Comparison of ENCODE assay signal across 10 mouse cellular contexts in the genomic region with DNA sequence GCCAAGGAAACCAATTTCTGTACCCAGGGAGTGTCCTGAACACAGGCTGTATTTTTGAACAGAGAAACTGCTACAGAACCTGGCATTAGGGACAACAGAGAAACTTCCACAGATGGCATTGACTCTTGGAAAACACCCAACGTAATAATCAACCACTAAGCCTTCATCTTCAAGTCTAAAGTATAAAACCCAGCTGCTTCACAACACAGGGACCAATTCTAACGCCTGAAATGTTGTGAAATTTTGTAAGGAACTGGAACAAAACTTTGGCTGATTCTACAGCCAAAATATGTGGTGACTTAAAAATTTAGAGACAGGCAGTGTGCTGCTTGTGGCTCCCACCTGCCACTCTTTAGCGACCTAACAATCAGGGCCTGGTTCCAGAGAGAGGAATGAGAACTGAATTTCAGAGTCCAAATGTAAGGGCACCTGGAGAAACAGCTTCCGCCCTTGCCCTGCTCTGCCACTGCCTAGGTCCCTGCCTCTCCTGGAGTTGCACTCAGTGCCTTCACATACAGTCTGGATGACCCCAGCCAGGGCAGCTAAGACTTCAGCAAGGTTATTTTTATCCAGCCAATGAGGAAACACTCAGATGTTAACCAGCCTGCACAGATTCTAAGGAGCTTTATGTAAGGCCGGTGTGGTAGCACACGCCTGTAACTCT. TPM values are rescaled to one million over a fixed set of nuclear protein-coding genes. Genes with fewer than 3 reads are reported as not detected.
DNase-seq lines count a peak whose midpoint lies in the region; ATAC-seq and TF ChIP-seq lines count a peak whose summit lies in the region.
"Had no signal": no experiment of that assay in that cellular context is flagged by ENCODE, and none has a peak within 500 bp of the region (broad histone marks: within the 10 kb centered on the region; RNA-seq: fewer than 3 reads in every experiment).

No protein-coding gene starts in this region.

- no peak overlapping the region for H3K9ac ChIP-seq in hindbrain, embryonic 15.5 days
- H3K9ac ChIP-seq: liver, embryonic 13.5 days had no signal

- intact Hi-C loops in left cerebral cortex, postnatal 25 days (cut with DNase I) = no loop called here

- H3K4me3 ChIP-seq in hindbrain, embryonic 15.5 days = no peak overlapping the region
- H3K4me3 ChIP-seq in olfactory bulb, adult 2 months (ENCODE audit: insufficient read depth, low read depth, low read length) = no peak overlapping the region
- H3K4me3 ChIP-seq: liver, embryonic 13.5 days had no signal

- ATAC-seq in hindbrain, embryonic 15.5 days (ENCODE audit: low FRiP score, low read depth) = no peak
- no peak for ATAC-seq in granulocyte monocyte progenitor cell, adult 5-6 weeks (replicated peaks; ENCODE audit: poor library complexity, severe bottlenecking)
- ATAC-seq: activated CD4-positive, CD25-positive, alpha-beta regulatory T cell, adult 4 months had no signal

- TF ChIP-seq POLR2A in olfactory bulb, adult 2 months (IDR thresholded peaks at IDR 0.05; ENCODE audit: insufficient read depth, low read depth, low read length) = no peak

- no peak overlapping the region for H3K4me2 ChIP-seq in hindbrain, embryonic 15.5 days
- H3K4me2 ChIP-seq: liver, embryonic 13.5 days had no signal

- TF ChIP-seq CTCF in olfactory bulb, adult 2 months (IDR thresholded peaks at IDR 0.05; ENCODE audit: insufficient read depth, low read depth, low read length) = no peak

- peaks cover 61% of the 10 kb centered on the region for H3K4me1 ChIP-seq in hindbrain, embryonic 15.5 days (replicated peaks)
- H3K4me1 ChIP-seq in olfactory bulb, adult 2 months (ENCODE audit: control insufficient read depth, insufficient read depth, low read length) = peaks cover 45% of the 10 kb centered on the region

- H3K9me3 ChIP-seq in hindbrain, embryonic 15.5 days = no peaks in the 10 kb centered on the region
- H3K9me3 ChIP-seq: liver, embryonic 13.5 days had no signal

- H3K27me3 ChIP-seq in hindbrain, embryonic 15.5 days = no peaks in the 10 kb centered on the region
- H3K27me3 ChIP-seq: liver, embryonic 13.5 days had no signal

- WGBS in hindbrain, embryonic 15.5 days = 68% methylated on average over 6 of the region's 6 CpGs
- WGBS in olfactory bulb, adult 2 months = 24% methylated on average over 6 of the region's 6 CpGs

- H3K27ac ChIP-seq in hindbrain, embryonic 15.5 days (replicated peaks) = peak overlapping the region; percentile 69
- H3K27ac ChIP-seq in olfactory bulb, adult 2 months (ENCODE audit: insufficient read depth, low read depth, low read length) = peak overlapping the region; percentile 93
- H3K27ac ChIP-seq: liver, embryonic 13.5 days had no signal

- DNase-seq in cerebellum, adult 9-10 months = peak; percentile 73
- DNase-seq in cerebellum, postnatal 4 days (ENCODE audit: low spot score in 2 of 2) = no peak
- DNase-seq in left cerebral cortex, postnatal 25 days (ENCODE audit: low spot score in 2 of 2) = peak; percentile 47 to 61
- DNase-seq in left cerebral cortex, adult 8-10 months (ENCODE audit: low spot score in 2 of 2) = no peak
- DNase-seq in urinary bladder, adult 2 months (ENCODE audit: low spot score) = no peak
- DNase-seq: liver, embryonic 13.5 days had no signal

- no peaks in the 10 kb centered on the region for H3K36me3 ChIP-seq in hindbrain, embryonic 15.5 days
- H3K36me3 ChIP-seq: liver, embryonic 13.5 days had no signal

RNA-seq across cellular contexts. Expression of a gene that starts 33.2 kb away (rescaled TPM):
- 10 to 100 TPM; 12.7 to 13.4 TPM for total RNA-seq in left cerebral cortex, postnatal 25 days (2021)
- 10 to 100 TPM; 14.8 to 15.7 (median 15.5) TPM for total RNA-seq in left cerebral cortex, adult 8-10 months (2022)
- 16.7 and 17.7 TPM in 2 replicates for polyA plus RNA-seq in hindbrain, embryonic 15.5 days (2015; fragmentation: Nextera tagmentation; extraction: Ambion mirVana)
- not detected in 2 replicates for polyA plus RNA-seq in olfactory bulb, adult 2 months (2012; ENCODE audit: insufficient read depth, insufficient read length, low replicate concordance, missing spikeins)
- 12.0 and 16.4 TPM in 2 replicates for polyA plus RNA-seq in urinary bladder, adult 2 months (2012; rRNA removed)
- 21.7 and 33.0 TPM in 2 replicates for total RNA-seq in granulocyte monocyte progenitor cell, adult 5-6 weeks (2014; fragmentation: Nextera tagmentation)
- total RNA-seq in granulocyte monocyte progenitor cell, adult 5-6 weeks (2017) = 6.2 and 6.8 TPM in 2 replicates

Comparison
In these comparisons a context has a peak if more than half of its experiments do, and no peak if none do; other contexts are left out.
1. DNase-seq: peak in cerebellum, adult 9-10 months (single experiment) and left cerebral cortex, postnatal 25 days (2 of 2); none in cerebellum, postnatal 4 days (0 of 2), left cerebral cortex, adult 8-10 months (0 of 2) and urinary bladder, adult 2 months (single experiment).